Mouse (Mus musculus) CH12.LX (cell line): ENCODE results near the gene Gm4881. TPM values are rescaled to one million over a fixed set of nuclear protein-coding genes. Genes with fewer than 3 reads are reported as not detected.
A peak's percentile ranks its signal among the peaks of the same experiment; 100 is the strongest.

ENCODE experiments used
- DNase-seq: peaks from one replicate; pipeline ENCODE4 v3.0.0-alpha.2; 2013; ENCODE audit errors: extremely low read depth
- H3K27ac ChIP-seq: 2 replicates; pipeline ENCODE4 v1.5.1; 2012; ENCODE audit warnings: low read depth, mild to moderate bottlenecking, control low read depth, moderate library complexity; ENCODE audit not compliant: insufficient read depth
- H3K27me3 ChIP-seq: replicated peaks from 2 replicates; pipeline ENCODE3; 2012; ENCODE audit warnings: inconsistent platforms
- H3K36me3 ChIP-seq, 2 experiments: replicated peaks in 1 of 2; 2 replicates each; pipeline versions ENCODE3 to v1.6.1; 2012; ENCODE audit warnings: inconsistent platforms in 1 of 2, low read length in 1 of 2, mild to moderate bottlenecking in 1 of 2, mixed read lengths in 1 of 2, moderate library complexity in 1 of 2; ENCODE audit not compliant: control insufficient read depth in 1 of 2, insufficient read depth in 1 of 2
- H3K4me1 ChIP-seq, 2 experiments: 2 replicates each; pipeline ENCODE4 v1.6.1; 2012; ENCODE audit warnings: inconsistent platforms in 1 of 2, moderate library complexity in 1 of 2; ENCODE audit not compliant: insufficient read depth in 2 of 2, control insufficient read depth in 1 of 2
- H3K4me2 ChIP-seq: 2 replicates; pipeline ENCODE4 v1.6.1; 2012; ENCODE audit warnings: low read depth, mild to moderate bottlenecking, control low read depth; ENCODE audit not compliant: poor library complexity, insufficient read depth, severe bottlenecking
- H3K4me3 ChIP-seq, 3 experiments: fragments of 150-350 bp in 1 of 3; sonication (generic) in 1 of 3; replicated peaks in 1 of 3; 2 replicates each; pipeline versions ENCODE3 to v1.5.1; 2011 to 2012; ENCODE audit warnings: low read depth in 2 of 3, low read length in 2 of 3, mild to moderate bottlenecking in 2 of 3, moderate library complexity in 2 of 3, control low read depth in 1 of 3, improper control_type of control experiment in 1 of 3, inconsistent platforms in 1 of 3, mixed read lengths in 1 of 3; ENCODE audit not compliant: poor library complexity in 1 of 3
- H3K79me2 ChIP-seq: replicated peaks from 2 replicates; pipeline ENCODE4 v1.6.1; 2012; ENCODE audit warnings: mild to moderate bottlenecking, moderate library complexity; ENCODE audit not compliant: control insufficient read depth, poor library complexity, insufficient read depth, severe bottlenecking; ENCODE audit errors: extremely low read depth
- H3K9ac ChIP-seq: 2 replicates; pipeline ENCODE4 v1.6.1; 2012; ENCODE audit warnings: low read depth, mild to moderate bottlenecking, control low read depth, moderate library complexity; ENCODE audit not compliant: insufficient read depth
- H3K9me3 ChIP-seq: replicated peaks from 2 replicates; pipeline ENCODE3; 2012; ENCODE audit warnings: low read length, inconsistent platforms, mixed read lengths
- BHLHE40 ChIP-seq: IDR thresholded peaks from 2 replicates; pipeline ENCODE4 v1.6.1; 2011; ENCODE audit warnings: mild to moderate bottlenecking, low read depth, low read length, improper control_type of control experiment
- CHD1 ChIP-seq: IDR thresholded peaks from 2 replicates; pipeline ENCODE4 v1.6.1; 2012; ENCODE audit warnings: low read depth, low read length, improper control_type of control experiment, inconsistent platforms
- E2F4 ChIP-seq: IDR thresholded peaks from 2 replicates; pipeline ENCODE4 v1.6.1; 2011; ENCODE audit warnings: low read depth, low read length, improper control_type of control experiment; ENCODE audit not compliant: insufficient replicate concordance
- ELF1 ChIP-seq: IDR thresholded peaks from 2 replicates; pipeline ENCODE4 v1.6.1; 2014; ENCODE audit warnings: low read depth, mild to moderate bottlenecking, inconsistent platforms, low read length, improper control_type of control experiment
- EP300 ChIP-seq: IDR thresholded peaks from 2 replicates; pipeline ENCODE4 v1.6.1; 2011; ENCODE audit warnings: low read length, improper control_type of control experiment
- ETS1 ChIP-seq: conservative IDR thresholded peaks from 2 replicates; pipeline ENCODE4 v1.6.1; 2012; ENCODE audit warnings: low read depth, mild to moderate bottlenecking, inconsistent platforms, low read length, improper control_type of control experiment, moderate library complexity
- GABPA ChIP-seq: IDR thresholded peaks from 2 replicates; pipeline ENCODE4 v1.6.1; 2012; ENCODE audit warnings: low read depth, low read length, improper control_type of control experiment, inconsistent platforms; ENCODE audit not compliant: insufficient replicate concordance
- MAFK ChIP-seq: IDR thresholded peaks from 2 replicates; pipeline ENCODE4 v1.6.1; 2011; ENCODE audit warnings: low read length, improper control_type of control experiment; ENCODE audit not compliant: insufficient replicate concordance
- MYC ChIP-seq: IDR thresholded peaks from 2 replicates; pipeline ENCODE4 v1.6.1; 2011; ENCODE audit warnings: low read depth, mild to moderate bottlenecking, improper control_type of control experiment, low read length
- NELFE ChIP-seq: IDR thresholded peaks from 2 replicates; pipeline ENCODE4 v1.6.1; 2011; ENCODE audit warnings: low read depth, low read length, improper control_type of control experiment
- POLR2A ChIP-seq: IDR thresholded peaks from 2 replicates; pipeline ENCODE4 v1.6.1; 2011; ENCODE audit warnings: low read depth, mild to moderate bottlenecking, improper control_type of control experiment, low read length
- SIN3A ChIP-seq: IDR thresholded peaks from 2 replicates; pipeline ENCODE4 v1.6.1; 2012; ENCODE audit warnings: low read length, improper control_type of control experiment, inconsistent platforms
- USF1 ChIP-seq: IDR thresholded peaks from 2 replicates; pipeline ENCODE4 v1.6.1; 2014; ENCODE audit warnings: low read depth, mild to moderate bottlenecking, inconsistent platforms, low read length, improper control_type of control experiment
- dilution Hi-C: fragments of 300-500 bp; cut with MboI; formaldehyde crosslinking; loops from 2 replicates; pipeline ENCODE4 v1.14.3; 2020; ENCODE audit warnings: low sequenced_read_pairs; ENCODE audit not compliant: extremely low pct_unique_long_range_greater_than_20kb, extremely low pct_ligation_motif_present
- in situ Hi-C: fragments of 300-500 bp; cut with MboI; formaldehyde crosslinking; loops from 3 replicates; pipeline ENCODE4 v1.14.3; 2019; ENCODE audit warnings: low sequenced_read_pairs, low pct_ligation_motif_present, low pct_unique_long_range_greater_than_20kb, mixed read lengths
- polyA plus RNA-seq: library from polyadenylated mRNA; unstranded; fragments of >175 nt; gene quantifications from 2 replicates; pipeline ENCODE4 v1.2.1, GENCODE M21; 2012; ENCODE audit warnings: low read depth; ENCODE audit not compliant: insufficient read length
- total RNA-seq, 2 experiments: library from RNA; depleted of rRNA; stranded (reverse); fragments of 300-350 nt in 1 of 2; fragments of >200 nt in 1 of 2; gene quantifications; 2 replicates each; pipeline ENCODE4 v1.2.3; 2012 to 2014

Gene Gm4881
- total and polyA plus RNA-seq, 3 experiments = not detected

GRCm38 (mm10) chr7:24886308-24886633, 58.0 kb downstream of the Gm4881 start:
- peak overlapping the region; percentile 33; the same call in 1 of the 2 replicates for H3K27ac ChIP-seq
- TF ChIP-seq POLR2A (0 out of 2 replicates have a peak, but pooled peaks have one; percentile 13), BHLHE40 (no peak)
- TF ChIP-seq, all 38 proteins: peak for 1
- Histone ChIP-seq H3K27me3 (no peaks in the 10 kb centered on the region), H3K79me2 (peaks cover 42% of the 10 kb centered on the region), H3K36me3 (peaks cover 51 to 62% of the 10 kb centered on the region in 2 experiments), H3K4me1 (peaks cover 0 to 42% of the 10 kb centered on the region in 2 experiments; a peak in 2 of 4 replicates), H3K9me3 (no peaks in the 10 kb centered on the region), H3K4me2 (peak overlapping the region; percentile 94), H3K4me3 (peak overlapping the region; percentile 99 to 100 (median 100)), H3K9ac (peak overlapping the region; percentile 100)
- in situ Hi-C loops (loop anchor here (5.0 kb wide), 1 partner anchor 66 kb away; no protein-coding TSS in a partner anchor), dilution Hi-C loops (no loop called here)
- no peak for DNase-seq

DNA sequence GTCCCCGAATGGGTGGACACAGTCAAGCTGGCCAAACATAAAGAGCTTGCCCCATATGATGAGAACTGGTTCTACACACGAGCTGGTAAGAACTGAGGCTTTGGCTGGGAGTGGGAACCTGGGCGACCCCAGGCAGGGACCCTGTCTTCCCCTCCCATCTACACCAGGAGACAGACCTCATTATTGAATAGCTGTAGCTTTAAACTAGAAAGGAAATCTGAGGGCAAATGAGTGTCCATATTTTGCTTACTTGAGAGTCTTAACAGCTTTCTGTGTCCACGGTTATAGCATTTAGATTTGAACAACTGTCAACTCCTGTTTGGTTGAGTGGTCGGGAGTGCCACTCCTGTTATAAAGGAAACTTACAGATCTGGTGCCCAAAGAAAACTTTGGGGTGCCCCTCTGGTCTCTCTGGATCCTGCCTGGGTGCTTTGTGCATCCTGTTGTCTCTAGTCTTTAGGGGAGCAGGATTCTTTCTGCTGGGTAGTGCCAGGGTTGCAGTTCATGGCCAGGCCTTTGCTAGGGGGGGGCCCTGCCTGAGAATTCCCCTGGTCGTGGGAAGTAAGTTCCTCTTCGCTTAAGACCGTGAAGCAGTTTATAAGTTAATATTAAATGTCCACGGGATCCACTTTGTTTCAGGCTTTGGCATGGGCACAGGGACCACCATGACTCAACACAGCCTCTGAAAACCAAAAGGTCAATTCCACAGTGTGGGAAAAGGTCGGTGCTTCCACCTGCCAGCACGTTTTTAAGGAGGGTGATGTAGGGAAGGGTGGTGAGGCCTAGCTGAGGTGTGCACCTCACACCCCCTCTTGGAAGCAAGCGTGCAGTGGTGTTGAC, 58.6 kb downstream of the Gm4881 start:
- in situ Hi-C loops (loop anchor here (5.0 kb wide), 1 partner anchor 67 kb away; no protein-coding TSS in a partner anchor), dilution Hi-C loops (no loop called here)
- Histone ChIP-seq H3K27me3 (no peaks in the 10 kb centered on the region), H3K36me3 (peaks cover 51 to 59% of the 10 kb centered on the region in 2 experiments), H3K9ac (peak overlapping the region; percentile 100), H3K9me3 (no peaks in the 10 kb centered on the region), H3K4me1 (peaks cover 0 to 36% of the 10 kb centered on the region in 2 experiments; a peak in 2 of 4 replicates), H3K79me2 (peaks cover 42% of the 10 kb centered on the region), H3K4me2 (peak overlapping the region; percentile 94), H3K4me3 (peak overlapping the region; percentile 99 to 100 (median 100)), H3K27ac (peak overlapping the region; percentile 33; the same call in 1 of the 2 replicates)
- TF ChIP-seq MAFK = 0 out of 2 replicates have a peak, but pooled peaks have one; percentile 5
- TF ChIP-seq USF1 = no peak
- TF ChIP-seq NELFE = no peak
- no peak for TF ChIP-seq CHD1
- no peak for TF ChIP-seq ETS1
- TF ChIP-seq MYC = 0 out of 2 replicates have a peak, but pooled peaks have one; percentile 13
- TF ChIP-seq EP300 = 0 out of 2 replicates have a peak, but pooled peaks have one; percentile 29
- no peak for TF ChIP-seq SIN3A
- TF ChIP-seq ELF1 = no peak
- no peak for TF ChIP-seq GABPA
- 0 out of 2 replicates have a peak, but pooled peaks have one; percentile 7 for TF ChIP-seq POLR2A
- no peak for TF ChIP-seq E2F4
- 0 out of 2 replicates have a peak, but pooled peaks have one; percentile 21 for TF ChIP-seq BHLHE40
- DNase-seq = no peak
